Mouse (Mus musculus) lung, adult 2 months (tissue): ENCODE measurements around the gene Asxl2.
"Not testable (repeated sequence)": the region's sequence is repeated elsewhere in the genome, so short reads cannot be mapped to it uniquely, and the experiment has no call there.

Experiments used
- CTCF ChIP-seq: fragments of 200-500 bp; IDR thresholded peaks from 2 replicates; pipeline ENCODE4 v1.5.1; 2011; ENCODE audit warnings: mild to moderate bottlenecking, low read length, control low read depth; ENCODE audit not compliant: insufficient read depth
- POLR2A ChIP-seq: fragments of 200-500 bp; IDR thresholded peaks from 2 replicates; pipeline ENCODE4 v1.6.1; 2011; ENCODE audit warnings: low read depth, mild to moderate bottlenecking, control low read depth, low read length, borderline replicate concordance; ENCODE audit errors: extremely low read depth

GRCm38 (mm10) chr12:3521806-3522205 is 95.1 kb downstream of the Asxl2 start:
- not testable (repeated sequence) for TF ChIP-seq CTCF, POLR2A
